Mouse (Mus musculus) C2C12 (cell line): ENCODE data around the gene Dvl3. TPM values are rescaled to one million over a fixed set of nuclear protein-coding genes. Genes with fewer than 3 reads are reported as not detected.

Experiments used
- H3K27me3 ChIP-seq: one replicate; pipeline ENCODE4 v1.6.1; 2011; ENCODE audit not compliant: control insufficient read depth, insufficient read depth, insufficient read length
- H3K36me3 ChIP-seq: one replicate; pipeline ENCODE4 v1.6.1; 2011; ENCODE audit not compliant: control insufficient read depth, insufficient read depth
- H3K4me3 ChIP-seq: one replicate; pipeline ENCODE4 v1.5.1; 2011; ENCODE audit warnings: mild to moderate bottlenecking, control low read depth; ENCODE audit not compliant: poor library complexity, insufficient read depth, severe bottlenecking
- H3K79me2 ChIP-seq: one replicate; pipeline ENCODE4 v1.6.1; 2011; ENCODE audit not compliant: control insufficient read depth, insufficient read depth
- H3K79me3 ChIP-seq: one replicate; pipeline ENCODE4 v1.6.1; 2011; ENCODE audit warnings: low read depth, control low read depth
- H3ac ChIP-seq: one replicate; pipeline ENCODE3; 2011; ENCODE audit warnings: low read depth; ENCODE audit not compliant: control insufficient read depth, insufficient read length
- CEBPB ChIP-seq: IDR thresholded peaks from one replicate; pipeline ENCODE4 v1.6.1; 2011; ENCODE audit warnings: low read depth, mild to moderate bottlenecking, control low read depth, moderate library complexity
- CTCF ChIP-seq: IDR thresholded peaks from one replicate; pipeline ENCODE4 v1.5.1; 2011; ENCODE audit not compliant: control insufficient read depth, insufficient read depth, insufficient read length
- FOSL1 ChIP-seq: IDR thresholded peaks from one replicate; pipeline ENCODE4 v1.8.0; 2011; ENCODE audit warnings: mild to moderate bottlenecking, low read length; ENCODE audit not compliant: poor library complexity, insufficient read depth, severe bottlenecking
- MAX ChIP-seq: IDR thresholded peaks from one replicate; pipeline ENCODE4 v1.6.1; 2011; ENCODE audit warnings: mild to moderate bottlenecking, control low read depth
- MYOD1 ChIP-seq: IDR thresholded peaks from one replicate; pipeline ENCODE4 v1.6.1; 2011; ENCODE audit warnings: low read depth; ENCODE audit not compliant: control insufficient read depth, insufficient read length
- MYOG ChIP-seq: IDR thresholded peaks from one replicate; pipeline ENCODE4 v1.6.1; 2011; ENCODE audit not compliant: control insufficient read depth, insufficient read length; ENCODE audit errors: extremely low read depth
- USF1 ChIP-seq: IDR thresholded peaks from one replicate; pipeline ENCODE4 v1.6.1; 2011; ENCODE audit warnings: low read depth, mild to moderate bottlenecking, control low read depth, moderate library complexity
- polyA plus RNA-seq: library from polyadenylated mRNA; unstranded; fragments of >200 nt; fragmentation: generic; extraction: Trizol; gene quantifications from one replicate; pipeline ENCODE4 v1.2.1, GENCODE M21; 2012; ENCODE audit warnings: missing spikeins

The Dvl3 gene
- polyA plus RNA-seq, 1 experiment = 15.8 TPM

GRCm38 (mm10) chr16:20548096-20548948 lies 31.5 kb downstream of the Dvl3 start, which contains the start of gene Abcf3:
Gene Abcf3, plus strand, starts transcription at chr16:20548577.
- Histone ChIP-seq H3K79me3 (peaks cover 12% of the 10 kb centered on the region), H3ac (peak within 1 kb of the TSS; percentile 87), H3K27me3 (no peaks in the 10 kb centered on the region), H3K36me3 (peaks cover 54% of the 10 kb centered on the region), H3K79me2 (peaks cover 15% of the 10 kb centered on the region), H3K4me3 (peak within 1 kb of the TSS; percentile 66)
- TF ChIP-seq CEBPB (no peak), USF1 (no peak), MYOG (no peak), MYOD1 (no peak), MAX (peak; percentile 45)

GRCm38 (mm10) chr16:20549161-20549560 lies 32.4 kb downstream of the Dvl3 start:
- Histone ChIP-seq H3K79me3 (peaks cover 10% of the 10 kb centered on the region), H3ac (peak overlapping the region; percentile 87), H3K36me3 (peaks cover 54% of the 10 kb centered on the region), H3K27me3 (no peaks in the 10 kb centered on the region), H3K4me3 (peak overlapping the region; percentile 66), H3K79me2 (peaks cover 15% of the 10 kb centered on the region)
- no peak for TF ChIP-seq FOSL1

GRCm38 (mm10) chr16:20551691-20552090 lies 34.9 kb downstream of the Dvl3 start:
- no peaks in the 10 kb centered on the region for H3K27me3 ChIP-seq
- H3K79me3 ChIP-seq = peaks cover 10% of the 10 kb centered on the region
- peaks cover 15% of the 10 kb centered on the region for H3K79me2 ChIP-seq
- no peak for TF ChIP-seq MAX
- TF ChIP-seq FOSL1 = no peak
- TF ChIP-seq CTCF = no peak
- no peak for TF ChIP-seq MYOD1
- no peak for TF ChIP-seq CEBPB
- TF ChIP-seq MYOG = no peak
- TF ChIP-seq USF1 = no peak
- peaks cover 56% of the 10 kb centered on the region for H3K36me3 ChIP-seq
- no peak overlapping the region for H3K4me3 ChIP-seq
- H3ac ChIP-seq = no peak overlapping the region

- Histone ChIP-seq H3K27me3 (no peaks in the 10 kb centered on the region), H3K79me3 (peaks cover 10% of the 10 kb centered on the region), H3K36me3 (peaks cover 58% of the 10 kb centered on the region), H3ac (no peak overlapping the region), H3K79me2 (peaks cover 15% of the 10 kb centered on the region), H3K4me3 (no peak overlapping the region)
- no peak for TF ChIP-seq MYOD1
- no peak for TF ChIP-seq USF1
- no peak for TF ChIP-seq FOSL1
- no peak for TF ChIP-seq CTCF
- TF ChIP-seq MYOG = no peak
- TF ChIP-seq CEBPB = no peak
Measured at GRCm38 (mm10) chr16:20552594-20552993, 35.8 kb downstream of the Dvl3 start.

- peaks cover 78% of the 10 kb centered on the region for H3K36me3 ChIP-seq
- TF ChIP-seq MYOG (no peak), FOSL1 (no peak)
- H3K4me3 ChIP-seq = no peak overlapping the region
- peaks cover under 1% of the 10 kb centered on the region for H3K79me2 ChIP-seq
- H3K27me3 ChIP-seq = no peaks in the 10 kb centered on the region
- peaks cover 3% of the 10 kb centered on the region for H3K79me3 ChIP-seq
- no peak overlapping the region for H3ac ChIP-seq
Measured at GRCm38 (mm10) chr16:20555000-20555399, 38.2 kb downstream of the Dvl3 start.

- Histone ChIP-seq H3K36me3 (peaks cover 78% of the 10 kb centered on the region), H3K79me2 (no peaks in the 10 kb centered on the region), H3K4me3 (no peak overlapping the region), H3K79me3 (no peaks in the 10 kb centered on the region), H3K27me3 (no peaks in the 10 kb centered on the region), H3ac (no peak overlapping the region)
- no peak for TF ChIP-seq USF1
- no peak for TF ChIP-seq MYOG
- no peak for TF ChIP-seq FOSL1
- no peak for TF ChIP-seq CEBPB
- TF ChIP-seq MYOD1 = no peak
- no peak for TF ChIP-seq MAX
- TF ChIP-seq CTCF = no peak
Measured at GRCm38 (mm10) chr16:20557381-20557780, 40.6 kb downstream of the Dvl3 start.
